ENCODE assay signal across 9 mouse cellular contexts in the genomic region with DNA sequence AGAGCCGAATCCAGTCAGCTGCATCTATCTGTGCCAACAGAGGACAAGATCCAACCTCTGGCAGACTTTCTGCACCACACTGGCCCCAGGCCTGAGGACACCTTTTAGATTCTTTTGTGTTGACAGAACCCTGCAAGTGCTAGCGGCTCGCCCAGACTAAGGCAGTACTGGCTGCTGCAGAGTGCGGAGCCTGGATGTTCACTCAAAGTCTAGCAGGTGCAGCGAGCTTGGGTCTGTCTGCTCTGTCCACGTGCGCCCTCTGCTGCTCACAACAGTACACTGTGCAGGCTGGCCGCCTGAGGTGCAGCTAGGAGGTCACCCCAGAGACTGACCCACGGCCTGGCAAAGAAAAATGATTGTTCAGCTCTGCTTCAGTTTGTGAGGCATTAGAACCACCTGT. TPM values are rescaled to one million over a fixed set of nuclear protein-coding genes. Genes with fewer than 3 reads are reported as not detected.
DNase-seq lines count a peak whose midpoint lies in the region; ATAC-seq and TF ChIP-seq lines count a peak whose summit lies in the region.
"Had no signal": no experiment of that assay in that cellular context is flagged by ENCODE, and none has a peak within 500 bp of the region (broad histone marks: within the 10 kb centered on the region; RNA-seq: fewer than 3 reads in every experiment).

No protein-coding gene starts in this region.

- H3K4me2 ChIP-seq in forebrain, embryonic 14.5 days (ENCODE audit: low read length), result no peak overlapping the region
- H3K4me2 ChIP-seq: lung, embryonic 15.5 days had no signal

- 7% methylated on average over 9 of the region's 9 CpGs for WGBS in forebrain, embryonic 14.5 days
- WGBS in hindbrain, embryonic 10.5 days, result 13% methylated on average over 9 of the region's 9 CpGs

- TF ChIP-seq CTCF in MEL (IDR thresholded peaks at IDR 0.05 in 2 of 3, conservative IDR thresholded peaks at IDR 0.05 in 1 of 3; ENCODE audit: control insufficient read depth in 1 of 3, insufficient read depth in 1 of 3, low read depth in 2 of 3, low read length in 3 of 3, poor library complexity in 1 of 3, severe bottlenecking in 1 of 3), result peak; percentile 74 to 97 (median 86)

- H3K27me3 ChIP-seq in MEL (ENCODE audit: control insufficient read depth in 1 of 2, insufficient read depth in 2 of 2, low read length in 2 of 2), result peaks cover 22% of the 10 kb centered on the region in 2 experiments
- 0 out of 2 replicates have a peak, but pooled peaks cover 6% of the 10 kb centered on the region for H3K27me3 ChIP-seq in forebrain, embryonic 14.5 days (replicated peaks; ENCODE audit: control insufficient read depth, insufficient read depth, low read length)
- peaks cover 56% of the 10 kb centered on the region for H3K27me3 ChIP-seq in hindbrain, embryonic 10.5 days (ENCODE audit: insufficient read depth, poor library complexity, severe bottlenecking)

- no peaks in the 10 kb centered on the region; a peak in 1 of 4 replicates for H3K36me3 ChIP-seq in MEL (ENCODE audit: control insufficient read depth in 1 of 2, insufficient read depth in 2 of 2, low read length in 2 of 2)
- H3K36me3 ChIP-seq in forebrain, embryonic 14.5 days (ENCODE audit: control insufficient read depth, insufficient read depth, low read length), result no peaks in the 10 kb centered on the region
- H3K36me3 ChIP-seq in hindbrain, embryonic 10.5 days, result no peaks in the 10 kb centered on the region
- H3K36me3 ChIP-seq: lung, embryonic 15.5 days had no signal

- H3K4me3 ChIP-seq in MEL (ENCODE audit: control insufficient read depth in 1 of 2, insufficient read depth in 1 of 2, low read depth in 2 of 2, low read length in 2 of 2), result no peak overlapping the region
- no peak overlapping the region for H3K4me3 ChIP-seq in forebrain, embryonic 14.5 days (ENCODE audit: low read depth, low read length)
- H3K4me3 ChIP-seq in hindbrain, embryonic 10.5 days, result no peak overlapping the region
- H3K4me3 ChIP-seq: lung, embryonic 15.5 days had no signal

- TF ChIP-seq EP300 in MEL (IDR thresholded peaks at IDR 0.05; ENCODE audit: low read depth in 1 of 2, low read length in 2 of 2), result no peak

- peak; percentile 64 for ATAC-seq in cerebellum, adult (ENCODE audit: insufficient number of reproducible peaks, low FRiP score, low TSS enrichment)
- peak; percentile 54 for ATAC-seq in forebrain, embryonic 14.5 days

- no peak for TF ChIP-seq POLR2A in MEL (IDR thresholded peaks at IDR 0.05; ENCODE audit: control insufficient read depth in 1 of 2, insufficient read depth in 1 of 2, low read depth in 1 of 2, low read length in 2 of 2, poor library complexity in 1 of 2)

- H3K9ac ChIP-seq in MEL (ENCODE audit: control insufficient read depth, low read depth, low read length, poor library complexity, severe bottlenecking), result no peak overlapping the region
- no peak overlapping the region for H3K9ac ChIP-seq in forebrain, embryonic 14.5 days (ENCODE audit: low read length)
- H3K9ac ChIP-seq: lung, embryonic 15.5 days had no signal

- no peaks in the 10 kb centered on the region for H3K9me3 ChIP-seq in MEL (replicated peaks; ENCODE audit: insufficient read depth, low read length)
- H3K9me3 ChIP-seq in forebrain, embryonic 14.5 days (replicated peaks; ENCODE audit: control insufficient read depth, low read length), result no peaks in the 10 kb centered on the region
- no peaks in the 10 kb centered on the region for H3K9me3 ChIP-seq in hindbrain, embryonic 10.5 days
- H3K9me3 ChIP-seq: lung, embryonic 15.5 days had no signal

- peak; percentile 84 for TF ChIP-seq RAD21 in MEL (IDR thresholded peaks at IDR 0.05; ENCODE audit: low read depth, low read length)

- DNase-seq in MEL (ENCODE audit: low read depth, low spot score), result peak; percentile 73
- DNase-seq in forebrain, embryonic 14.5 days (ENCODE audit: low spot score), result peak; percentile 90
- DNase-seq in hindbrain, embryonic 10.5 days (ENCODE audit: low spot score), result peak; percentile 84
- peak; percentile 78 for DNase-seq in layer of hippocampus, adult 9-11 months
- DNase-seq in lung, postnatal 14 days, result peak; percentile 86
- peak; percentile 92 for DNase-seq in retina, embryonic 14.5 days (ENCODE audit: low spot score)
- peak; percentile 68 to 69 for DNase-seq in thymus, postnatal 36 days

- no peaks in the 10 kb centered on the region for H3K79me2 ChIP-seq in MEL (ENCODE audit: control insufficient read depth, insufficient read depth, low read length, poor library complexity)

- peaks cover 0 to 3% of the 10 kb centered on the region in 2 experiments; a peak in 1 of 4 replicates for H3K4me1 ChIP-seq in MEL (ENCODE audit: control insufficient read depth in 1 of 2, insufficient read depth in 2 of 2, low read length in 2 of 2)
- H3K4me1 ChIP-seq in forebrain, embryonic 14.5 days (ENCODE audit: control insufficient read depth, insufficient read depth, low read length), result peaks cover 16% of the 10 kb centered on the region
- H3K4me1 ChIP-seq in hindbrain, embryonic 10.5 days (replicated peaks), result peaks cover 33% of the 10 kb centered on the region

- H3K27ac ChIP-seq in MEL (ENCODE audit: control insufficient read depth, low read depth, low read length), result no peak overlapping the region
- no peak overlapping the region for H3K27ac ChIP-seq in forebrain, embryonic 14.5 days (ENCODE audit: low read depth, low read length)
- H3K27ac ChIP-seq in hindbrain, embryonic 10.5 days, result no peak overlapping the region
- H3K27ac ChIP-seq: lung, embryonic 15.5 days had no signal

TF ChIP-seq in MEL, 35 proteins besides CTCF, POLR2A, EP300 and RAD21:
- TF ChIP-seq SMC3 (IDR thresholded peaks at IDR 0.05; ENCODE audit: low read depth, low read length), result peak; percentile 89
- no peak for TF ChIP-seq GABPA (IDR thresholded peaks at IDR 0.05; ENCODE audit: low read depth, low read length)
- no peak for TF ChIP-seq MAZ (IDR thresholded peaks at IDR 0.05; ENCODE audit: low read depth, low read length)
- TF ChIP-seq MEF2A (IDR thresholded peaks at IDR 0.05; ENCODE audit: extremely low read depth, insufficient replicate concordance, low read depth, low read length, poor library complexity, severe bottlenecking), result no peak
- TF ChIP-seq TCF12 (IDR thresholded peaks at IDR 0.05; ENCODE audit: low read depth, low read length), result no peak
- TF ChIP-seq ZNF384 (IDR thresholded peaks at IDR 0.05; ENCODE audit: low read depth, low read length), result no peak
- no peak for TF ChIP-seq USF1 (IDR thresholded peaks at IDR 0.05; ENCODE audit: low read depth, low read length)
- TF ChIP-seq MAX (IDR thresholded peaks at IDR 0.05; ENCODE audit: low read length), result 0 out of 2 replicates have a peak, but pooled peaks have one; percentile 57
- no peak for TF ChIP-seq ZKSCAN1 (IDR thresholded peaks at IDR 0.05; ENCODE audit: low read depth, low read length)
- no peak for TF ChIP-seq ZMIZ1 (IDR thresholded peaks at IDR 0.05; ENCODE audit: low read depth, low read length)
- TF ChIP-seq ETS1 (IDR thresholded peaks at IDR 0.05; ENCODE audit: low read depth, low read length), result no peak
- TF ChIP-seq USF2 (IDR thresholded peaks at IDR 0.05; ENCODE audit: borderline replicate concordance in 1 of 2, insufficient read depth in 1 of 2, low read depth in 1 of 2, low read length in 2 of 2), result no peak
- no peak for TF ChIP-seq GATA1 (IDR thresholded peaks at IDR 0.05; ENCODE audit: low read depth, low read length)
- no peak for TF ChIP-seq CHD2 (IDR thresholded peaks at IDR 0.05; ENCODE audit: low read length)
- TF ChIP-seq KAT2A (conservative IDR thresholded peaks at IDR 0.05; ENCODE audit: low read depth, low read length), result no peak
- TF ChIP-seq POLR2AphosphoS2 (IDR thresholded peaks at IDR 0.05; ENCODE audit: low read length), result no peak
- TF ChIP-seq TBP (IDR thresholded peaks at IDR 0.05; ENCODE audit: low read depth, low read length), result no peak
- no peak for TF ChIP-seq POLR2AphosphoS5 (IDR thresholded peaks at IDR 0.05; ENCODE audit: borderline replicate concordance, low read depth, low read length)
- TF ChIP-seq ZC3H11A (IDR thresholded peaks at IDR 0.05; ENCODE audit: low read depth, low read length), result peak; percentile 74

RNA-seq across cellular contexts. Expression of a gene that starts 2.1 kb away (rescaled TPM):
- 0.20 and 0.23 TPM in 2 replicates for total RNA-seq in MEL (2012; rRNA removed)
- polyA plus RNA-seq in MEL (2012; ENCODE audit: insufficient read depth in 1 of 2, insufficient read length in 2 of 2, low read depth in 1 of 2, low replicate concordance in 2 of 2, missing spikeins in 1 of 2), result under 1 TPM in 1 of 2 experiments, not detected in 1; 0.31 TPM
- 58.0 and 84.8 TPM in 2 replicates for polyA plus RNA-seq in forebrain, embryonic 14.5 days (2014; fragmentation: Nextera tagmentation; extraction: Ambion mirVana)
- 7.8 and 20.1 TPM in 2 replicates for polyA plus RNA-seq in hindbrain, embryonic 10.5 days (2016; fragmentation: Nextera tagmentation; extraction: Ambion mirVana)

RNA-seq across cellular contexts. Expression of a gene that starts 22.8 kb away (rescaled TPM):
- total RNA-seq in MEL (2012; rRNA removed), result not detected in 2 replicates
- polyA plus RNA-seq in MEL (2012; ENCODE audit: insufficient read depth in 1 of 2, insufficient read length in 2 of 2, low read depth in 1 of 2, low replicate concordance in 2 of 2, missing spikeins in 1 of 2), result not detected
- polyA plus RNA-seq in forebrain, embryonic 14.5 days (2014; fragmentation: Nextera tagmentation; extraction: Ambion mirVana), result not detected in 2 replicates
- polyA plus RNA-seq in hindbrain, embryonic 10.5 days (2016; fragmentation: Nextera tagmentation; extraction: Ambion mirVana), result not detected in 2 replicates
- polyA plus RNA-seq: lung, embryonic 15.5 days had no signal

RNA-seq across cellular contexts. Expression of a gene that starts 36.9 kb away (rescaled TPM):
- total RNA-seq in MEL (2012; rRNA removed), result 33.6 and 33.9 TPM in 2 replicates
- 10 to 100 TPM in 1 of 2 experiments, not detected in 1; 45.2 TPM for polyA plus RNA-seq in MEL (2012; ENCODE audit: insufficient read depth in 1 of 2, insufficient read length in 2 of 2, low read depth in 1 of 2, low replicate concordance in 2 of 2, missing spikeins in 1 of 2)
- 53.6 and 57.9 TPM in 2 replicates for polyA plus RNA-seq in forebrain, embryonic 14.5 days (2014; fragmentation: Nextera tagmentation; extraction: Ambion mirVana)
- 61.4 and 62.4 TPM in 2 replicates for polyA plus RNA-seq in hindbrain, embryonic 10.5 days (2016; fragmentation: Nextera tagmentation; extraction: Ambion mirVana)

RNA-seq across cellular contexts. Expression of a gene that starts 38.1 kb away (rescaled TPM):
- not detected in 2 replicates for total RNA-seq in MEL (2012; rRNA removed)
- polyA plus RNA-seq in MEL (2012; ENCODE audit: insufficient read depth in 1 of 2, insufficient read length in 2 of 2, low read depth in 1 of 2, low replicate concordance in 2 of 2, missing spikeins in 1 of 2), result not detected
- polyA plus RNA-seq in forebrain, embryonic 14.5 days (2014; fragmentation: Nextera tagmentation; extraction: Ambion mirVana), result not detected in 2 replicates
- polyA plus RNA-seq in hindbrain, embryonic 10.5 days (2016; fragmentation: Nextera tagmentation; extraction: Ambion mirVana), result not detected in 2 replicates
- polyA plus RNA-seq: lung, embryonic 15.5 days had no signal

RNA-seq across cellular contexts. Expression of a gene that starts 46.6 kb away (rescaled TPM):
- total RNA-seq in MEL (2012; rRNA removed), result not detected in 2 replicates
- polyA plus RNA-seq in MEL (2012; ENCODE audit: insufficient read depth in 1 of 2, insufficient read length in 2 of 2, low read depth in 1 of 2, low replicate concordance in 2 of 2, missing spikeins in 1 of 2), result not detected
- not detected in 2 replicates for polyA plus RNA-seq in forebrain, embryonic 14.5 days (2014; fragmentation: Nextera tagmentation; extraction: Ambion mirVana)
- not detected in 2 replicates for polyA plus RNA-seq in hindbrain, embryonic 10.5 days (2016; fragmentation: Nextera tagmentation; extraction: Ambion mirVana)
- polyA plus RNA-seq: lung, embryonic 15.5 days had no signal
